ENCODE assay signal across 21 mouse cellular contexts in the genomic region with DNA sequence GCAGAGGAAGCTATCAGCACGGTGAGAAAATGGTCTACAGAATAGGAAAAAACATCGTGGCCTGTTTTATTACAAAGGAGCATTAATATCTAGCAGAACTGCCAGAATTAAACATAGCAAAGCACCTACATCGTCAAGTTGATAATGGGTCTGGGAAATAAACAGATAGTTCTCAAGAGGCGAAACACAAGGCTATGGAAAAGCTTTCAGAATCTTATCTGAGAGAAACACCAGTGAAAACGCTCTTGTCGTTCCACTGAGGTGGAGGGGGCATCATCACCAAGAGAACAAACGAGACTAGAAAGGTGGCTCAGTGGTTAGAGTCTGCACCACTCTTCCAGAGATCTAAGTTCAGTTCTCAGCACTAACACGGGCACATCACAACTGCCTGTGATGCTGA. TPM values are rescaled to one million over a fixed set of nuclear protein-coding genes. Genes with fewer than 3 reads are reported as not detected.
DNase-seq lines count a peak whose midpoint lies in the region; ATAC-seq and TF ChIP-seq lines count a peak whose summit lies in the region.
"Had no signal": no experiment of that assay in that cellular context is flagged by ENCODE, and none has a peak within 500 bp of the region (broad histone marks: within the 10 kb centered on the region; RNA-seq: fewer than 3 reads in every experiment).

No protein-coding gene starts in this region.

- TF ChIP-seq CTCF in thymus, adult 2 months (IDR thresholded peaks at IDR 0.05; ENCODE audit: borderline replicate concordance, control insufficient read depth, extremely low read depth, insufficient read depth, low read length, poor library complexity), result no peak

- DNase-seq in forebrain, embryonic 11.5 days (ENCODE audit: low spot score), result peak; percentile 21
- no peak for DNase-seq in thymus, adult 2 months
- no peak for DNase-seq in thymus, postnatal 0 days (ENCODE audit: low spot score)
- DNase-seq in cerebellum, adult 11-12 months, result no peak
- DNase-seq in right cerebral cortex, postnatal 10 days (ENCODE audit: low spot score in 2 of 2), result no peak
- DNase-seq: adrenal gland, adult 8-10 months; adrenal gland, postnatal 36 days; cerebellum, adult 2 months; cerebellum, postnatal 10 days; gastrocnemius, postnatal 36 days; heart, postnatal 36 days had no signal

- 0 out of 2 replicates have a peak, but pooled peaks cover 2% of the 10 kb centered on the region for H3K4me1 ChIP-seq in forebrain, embryonic 11.5 days (replicated peaks; ENCODE audit: control insufficient read depth, insufficient read depth, low read length)
- peaks cover 12% of the 10 kb centered on the region for H3K4me1 ChIP-seq in forebrain, embryonic 12.5 days
- peaks cover 32% of the 10 kb centered on the region for H3K4me1 ChIP-seq in thymus, adult 2 months (replicated peaks; ENCODE audit: control insufficient read depth, insufficient read depth, low read length)
- H3K4me1 ChIP-seq in liver, embryonic 15.5 days (replicated peaks), result peaks cover 18% of the 10 kb centered on the region
- 0 out of 2 replicates have a peak, but pooled peaks cover 3% of the 10 kb centered on the region for H3K4me1 ChIP-seq in kidney, embryonic 14.5 days (ENCODE audit: control insufficient read depth, insufficient read depth, low read length)
- H3K4me1 ChIP-seq: forebrain, embryonic 15.5 days; hindbrain, embryonic 15.5 days had no signal

- H3K4me2 ChIP-seq in forebrain, embryonic 11.5 days (ENCODE audit: low read depth, low read length, severe bottlenecking), result no peak overlapping the region
- no peak overlapping the region for H3K4me2 ChIP-seq in forebrain, embryonic 12.5 days
- H3K4me2 ChIP-seq in liver, embryonic 15.5 days, result no peak overlapping the region
- no peak overlapping the region for H3K4me2 ChIP-seq in kidney, embryonic 14.5 days (replicated peaks; ENCODE audit: low read depth, low read length)
- H3K4me2 ChIP-seq: forebrain, embryonic 15.5 days; heart, embryonic 13.5 days; hindbrain, embryonic 15.5 days had no signal

- no peak overlapping the region for H3K4me3 ChIP-seq in forebrain, embryonic 11.5 days (ENCODE audit: low read depth, low read length)
- H3K4me3 ChIP-seq in forebrain, embryonic 12.5 days (replicated peaks), result no peak overlapping the region
- H3K4me3 ChIP-seq in thymus, adult 2 months (ENCODE audit: control insufficient read depth, insufficient read depth, low read length), result no peak overlapping the region
- H3K4me3 ChIP-seq in liver, embryonic 15.5 days (replicated peaks), result no peak overlapping the region
- no peak overlapping the region for H3K4me3 ChIP-seq in kidney, embryonic 14.5 days (ENCODE audit: low read length)
- H3K4me3 ChIP-seq: embryonic facial prominence, embryonic 10.5 days; forebrain, embryonic 15.5 days; heart, embryonic 13.5 days; hindbrain, embryonic 15.5 days had no signal

- no peaks in the 10 kb centered on the region for H3K36me3 ChIP-seq in forebrain, embryonic 11.5 days (ENCODE audit: control insufficient read depth, insufficient read depth, low read length)
- no peaks in the 10 kb centered on the region for H3K36me3 ChIP-seq in forebrain, embryonic 12.5 days (replicated peaks)
- no peaks in the 10 kb centered on the region for H3K36me3 ChIP-seq in thymus, adult 2 months (ENCODE audit: control insufficient read depth, insufficient read depth, low read length)
- H3K36me3 ChIP-seq in liver, embryonic 15.5 days (replicated peaks), result no peaks in the 10 kb centered on the region
- no peaks in the 10 kb centered on the region for H3K36me3 ChIP-seq in kidney, embryonic 14.5 days (ENCODE audit: control insufficient read depth, insufficient read depth, low read length)
- H3K36me3 ChIP-seq: embryonic facial prominence, embryonic 10.5 days; forebrain, embryonic 15.5 days; heart, embryonic 13.5 days; hindbrain, embryonic 15.5 days had no signal

- no peak overlapping the region for H3K9ac ChIP-seq in forebrain, embryonic 11.5 days (ENCODE audit: low read length)
- H3K9ac ChIP-seq in forebrain, embryonic 12.5 days, result no peak overlapping the region
- H3K9ac ChIP-seq in liver, embryonic 15.5 days, result no peak overlapping the region
- no peak overlapping the region for H3K9ac ChIP-seq in kidney, embryonic 14.5 days (ENCODE audit: low read depth, low read length)
- H3K9ac ChIP-seq: forebrain, embryonic 15.5 days; heart, embryonic 13.5 days; hindbrain, embryonic 15.5 days had no signal

- no peak overlapping the region for H3K27ac ChIP-seq in forebrain, embryonic 11.5 days (ENCODE audit: low read depth, low read length)
- H3K27ac ChIP-seq in forebrain, embryonic 12.5 days, result no peak overlapping the region
- H3K27ac ChIP-seq in thymus, adult 2 months (ENCODE audit: control insufficient read depth, insufficient read depth, low read length), result peak overlapping the region; percentile 23; the same call in 1 of the 2 replicates
- no peak overlapping the region for H3K27ac ChIP-seq in liver, embryonic 15.5 days (replicated peaks)
- no peak overlapping the region for H3K27ac ChIP-seq in kidney, embryonic 14.5 days (ENCODE audit: low read depth, low read length)
- H3K27ac ChIP-seq: embryonic facial prominence, embryonic 10.5 days; forebrain, embryonic 15.5 days; heart, embryonic 13.5 days; hindbrain, embryonic 15.5 days had no signal

- no peaks in the 10 kb centered on the region for H3K27me3 ChIP-seq in forebrain, embryonic 11.5 days (ENCODE audit: control insufficient read depth, insufficient read depth, low read length)
- H3K27me3 ChIP-seq in forebrain, embryonic 12.5 days, result no peaks in the 10 kb centered on the region
- H3K27me3 ChIP-seq in thymus, adult 2 months (ENCODE audit: control insufficient read depth, insufficient read depth, low read length), result no peaks in the 10 kb centered on the region
- H3K27me3 ChIP-seq in liver, embryonic 15.5 days, result no peaks in the 10 kb centered on the region
- no peaks in the 10 kb centered on the region for H3K27me3 ChIP-seq in kidney, embryonic 14.5 days (ENCODE audit: control insufficient read depth, insufficient read depth, low read length)
- H3K27me3 ChIP-seq: forebrain, embryonic 15.5 days; heart, embryonic 13.5 days; hindbrain, embryonic 15.5 days had no signal

- WGBS in forebrain, embryonic 11.5 days, result 88% methylated on average over 8 of the region's 8 CpGs
- 90% methylated on average over 8 of the region's 8 CpGs for WGBS in forebrain, embryonic 12.5 days
- 87% methylated on average over 8 of the region's 8 CpGs for WGBS in thymus, adult 2 months
- 27% methylated on average over 8 of the region's 8 CpGs for WGBS in liver, embryonic 15.5 days (ENCODE audit: insufficient replicate concordance)
- 87% methylated on average over 8 of the region's 8 CpGs for WGBS in kidney, embryonic 14.5 days

- no peak for TF ChIP-seq POLR2A in thymus, adult 2 months (IDR thresholded peaks at IDR 0.05; ENCODE audit: control insufficient read depth, extremely low read depth, insufficient read depth, low read length, poor library complexity)

- ATAC-seq in forebrain, embryonic 11.5 days (replicated peaks; ENCODE audit: low FRiP score), result no peak
- no peak for ATAC-seq in forebrain, embryonic 12.5 days (ENCODE audit: low FRiP score)
- ATAC-seq in liver, embryonic 15.5 days (ENCODE audit: insufficient read depth), result 0 out of 2 replicates have a peak, but pooled peaks have one; percentile 40
- no peak for ATAC-seq in kidney, embryonic 14.5 days (ENCODE audit: low FRiP score, low TSS enrichment)
- ATAC-seq: forebrain, embryonic 15.5 days had no signal

- H3K9me3 ChIP-seq in forebrain, embryonic 11.5 days (ENCODE audit: control insufficient read depth, low read length), result no peaks in the 10 kb centered on the region
- no peaks in the 10 kb centered on the region for H3K9me3 ChIP-seq in forebrain, embryonic 12.5 days
- H3K9me3 ChIP-seq in liver, embryonic 15.5 days (replicated peaks), result no peaks in the 10 kb centered on the region
- no peaks in the 10 kb centered on the region for H3K9me3 ChIP-seq in kidney, embryonic 14.5 days (ENCODE audit: control insufficient read depth, low read length)
- H3K9me3 ChIP-seq: embryonic facial prominence, embryonic 10.5 days; forebrain, embryonic 15.5 days; heart, embryonic 13.5 days; hindbrain, embryonic 15.5 days had no signal

RNA-seq across cellular contexts. Expression of gene Ifnk, which starts 14.9 kb away (rescaled TPM):
- polyA plus RNA-seq in forebrain, embryonic 11.5 days (2014; fragmentation: Nextera tagmentation; extraction: Ambion mirVana), result 0.56 TPM in 1 of 2 replicates, not detected in the other
- 0.35 and 0.41 TPM in 2 replicates for polyA plus RNA-seq in forebrain, embryonic 12.5 days (2016; fragmentation: Nextera tagmentation; extraction: Ambion mirVana)
- not detected in 2 replicates for polyA plus RNA-seq in thymus, adult 2 months (2012; rRNA removed)
- 0.17 TPM in 1 of 2 replicates, not detected in the other for polyA plus RNA-seq in thymus, postnatal 0 days (2015; fragmentation: Nextera tagmentation; extraction: Ambion mirVana)
- 0.10 TPM in 1 of 2 replicates, not detected in the other for polyA plus RNA-seq in liver, embryonic 15.5 days (2015; fragmentation: Nextera tagmentation; extraction: Ambion mirVana)
- 0.55 TPM in 1 of 2 replicates, not detected in the other for polyA plus RNA-seq in kidney, embryonic 14.5 days (2014; fragmentation: Nextera tagmentation; extraction: Ambion mirVana)
- polyA plus RNA-seq: C2C12; cerebellum, adult 2 months; embryonic facial prominence, embryonic 14.5 days; heart, embryonic 13.5 days; heart, postnatal 0 days had no signal

RNA-seq across cellular contexts. Expression of gene Mob3b, which starts 20.3 kb away (rescaled TPM):
- polyA plus RNA-seq in forebrain, embryonic 11.5 days (2014; fragmentation: Nextera tagmentation; extraction: Ambion mirVana), result 18.9 and 20.0 TPM in 2 replicates
- polyA plus RNA-seq in forebrain, embryonic 12.5 days (2016; fragmentation: Nextera tagmentation; extraction: Ambion mirVana), result 18.2 and 20.7 TPM in 2 replicates
- polyA plus RNA-seq in thymus, adult 2 months (2012; rRNA removed), result 2.6 and 2.8 TPM in 2 replicates
- 4.7 and 6.2 TPM in 2 replicates for polyA plus RNA-seq in thymus, postnatal 0 days (2015; fragmentation: Nextera tagmentation; extraction: Ambion mirVana)
- 8.5 and 9.7 TPM in 2 replicates for polyA plus RNA-seq in liver, embryonic 15.5 days (2015; fragmentation: Nextera tagmentation; extraction: Ambion mirVana)
- polyA plus RNA-seq in kidney, embryonic 14.5 days (2014; fragmentation: Nextera tagmentation; extraction: Ambion mirVana), result 11.3 and 13.3 TPM in 2 replicates
